12 mouse cellular contexts compared by ENCODE assay signal in the genomic region with DNA sequence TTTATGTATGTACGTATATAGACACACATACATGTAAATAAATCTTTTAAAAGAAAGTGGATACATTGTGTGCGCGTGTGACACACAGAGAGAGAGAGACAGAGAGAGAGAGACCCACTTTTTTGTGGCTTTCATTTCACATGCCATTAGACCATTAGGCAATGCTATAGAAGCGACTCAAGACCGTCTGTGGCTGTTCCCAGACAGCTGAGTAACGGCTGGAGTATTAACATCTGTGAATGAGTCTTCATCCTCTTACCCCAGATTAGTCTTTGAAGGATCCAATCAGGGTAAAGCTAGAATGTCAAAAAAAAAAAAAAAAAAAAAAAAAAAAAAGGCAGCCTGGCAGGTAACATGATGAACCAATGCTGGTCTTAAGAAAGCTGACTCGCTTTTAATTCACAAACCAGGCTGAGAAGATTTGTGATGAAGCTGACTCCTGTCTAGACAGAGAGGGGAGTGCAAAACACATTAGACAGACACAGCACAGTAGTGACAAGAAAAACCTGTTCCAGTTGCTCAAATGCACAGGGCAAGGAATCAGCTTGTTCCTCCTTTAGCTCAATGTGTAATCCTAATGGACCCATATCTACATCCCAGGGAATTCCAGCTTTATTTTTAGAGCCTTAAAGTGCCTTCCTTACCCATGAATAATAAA.
DNase-seq lines count a peak whose midpoint lies in the region; ATAC-seq lines count a peak whose summit lies in the region.
"Had no signal": no experiment of that assay in that cellular context is flagged by ENCODE, and none has a peak within 500 bp of the region (broad histone marks: within the 10 kb centered on the region; RNA-seq: fewer than 3 reads in every experiment).

No protein-coding gene starts in this region.

- 75% methylated on average over 7 of the region's 7 CpGs for WGBS in heart, embryonic 16.5 days
- WGBS in lung, embryonic 16.5 days, result 71% methylated on average over 7 of the region's 7 CpGs
- 63% methylated on average over 7 of the region's 7 CpGs for WGBS in embryonic facial prominence, embryonic 15.5 days
- WGBS in stomach, embryonic 16.5 days, result 58% methylated on average over 7 of the region's 7 CpGs

- peak overlapping the region; percentile 76 for H3K27ac ChIP-seq in heart, embryonic 16.5 days (ENCODE audit: low read length)
- peak overlapping the region; percentile 30; the same call in 1 of the 2 replicates for H3K27ac ChIP-seq in lung, embryonic 16.5 days (ENCODE audit: low read length)
- peak overlapping the region; percentile 45; the same call in 1 of the 2 replicates for H3K27ac ChIP-seq in embryonic facial prominence, embryonic 15.5 days (replicated peaks)
- H3K27ac ChIP-seq in stomach, embryonic 16.5 days (ENCODE audit: low read length), result 0 out of 2 replicates have a peak overlapping the region, but pooled peaks have one; percentile 1

- H3K4me1 ChIP-seq in heart, embryonic 16.5 days (ENCODE audit: control insufficient read depth, insufficient read depth, low read length), result peaks cover 14% of the 10 kb centered on the region
- H3K4me1 ChIP-seq in lung, embryonic 16.5 days (replicated peaks; ENCODE audit: control insufficient read depth, insufficient read depth, low read length), result 0 out of 2 replicates have a peak, but pooled peaks cover 2% of the 10 kb centered on the region
- H3K4me1 ChIP-seq in embryonic facial prominence, embryonic 15.5 days, result peaks cover 12% of the 10 kb centered on the region; the same call in 1 of the 2 replicates
- no peaks in the 10 kb centered on the region for H3K4me1 ChIP-seq in stomach, embryonic 16.5 days (ENCODE audit: control insufficient read depth, insufficient read depth, low read length)

- no peaks in the 10 kb centered on the region for H3K27me3 ChIP-seq in heart, embryonic 16.5 days (ENCODE audit: control insufficient read depth, insufficient read depth, low read length)
- no peaks in the 10 kb centered on the region for H3K27me3 ChIP-seq in lung, embryonic 16.5 days (ENCODE audit: control insufficient read depth, insufficient read depth, low read depth, low read length)
- H3K27me3 ChIP-seq in embryonic facial prominence, embryonic 15.5 days, result no peaks in the 10 kb centered on the region
- H3K27me3 ChIP-seq in stomach, embryonic 16.5 days (ENCODE audit: control insufficient read depth, insufficient read depth, low read length), result no peaks in the 10 kb centered on the region

- 0 out of 2 replicates have a peak, but pooled peaks have one; percentile 24 for ATAC-seq in heart, embryonic 16.5 days (replicated peaks; ENCODE audit: extremely low read depth, insufficient read depth, low FRiP score)
- ATAC-seq in lung, embryonic 16.5 days (ENCODE audit: low read depth), result peak; percentile 79
- no peak for ATAC-seq in embryonic facial prominence, embryonic 15.5 days (ENCODE audit: insufficient number of reproducible peaks, low FRiP score, low TSS enrichment, low read depth)
- peak; percentile 53; the same call in 1 of the 2 replicates for ATAC-seq in stomach, embryonic 16.5 days (ENCODE audit: insufficient read depth, low FRiP score)
- ATAC-seq: hindbrain, embryonic 16.5 days had no signal

- H3K9me3 ChIP-seq in heart, embryonic 16.5 days (replicated peaks; ENCODE audit: control insufficient read depth, low read length), result no peaks in the 10 kb centered on the region
- no peaks in the 10 kb centered on the region for H3K9me3 ChIP-seq in lung, embryonic 16.5 days (ENCODE audit: control insufficient read depth, low read length)
- H3K9me3 ChIP-seq in embryonic facial prominence, embryonic 15.5 days (replicated peaks), result no peaks in the 10 kb centered on the region
- 0 out of 2 replicates have a peak, but pooled peaks cover 3% of the 10 kb centered on the region for H3K9me3 ChIP-seq in stomach, embryonic 16.5 days (replicated peaks; ENCODE audit: control insufficient read depth, low read length)

- H3K4me2 ChIP-seq in heart, embryonic 16.5 days (ENCODE audit: low read depth, low read length), result no peak overlapping the region; the same call in 1 of the 2 replicates
- no peak overlapping the region for H3K4me2 ChIP-seq in lung, embryonic 16.5 days (ENCODE audit: low read depth, low read length)
- H3K4me2 ChIP-seq in embryonic facial prominence, embryonic 15.5 days (replicated peaks), result no peak overlapping the region
- H3K4me2 ChIP-seq in stomach, embryonic 16.5 days (ENCODE audit: low read depth, low read length), result no peak overlapping the region

- H3K36me3 ChIP-seq in heart, embryonic 16.5 days (ENCODE audit: control insufficient read depth, insufficient read depth), result peaks cover 29% of the 10 kb centered on the region
- no peaks in the 10 kb centered on the region for H3K36me3 ChIP-seq in lung, embryonic 16.5 days (ENCODE audit: control insufficient read depth, insufficient read depth, low read length)
- peaks cover 17% of the 10 kb centered on the region for H3K36me3 ChIP-seq in embryonic facial prominence, embryonic 15.5 days
- H3K36me3 ChIP-seq in stomach, embryonic 16.5 days (ENCODE audit: control insufficient read depth, insufficient read depth, low read length), result no peaks in the 10 kb centered on the region

- no peak for DNase-seq in heart, adult 9 months (ENCODE audit: low spot score in 2 of 2)
- no peak for DNase-seq in lung, postnatal 25 days (ENCODE audit: low spot score)
- DNase-seq in left cerebral cortex, adult 8-10 months (ENCODE audit: low spot score in 2 of 2), result no peak
- DNase-seq: cerebellum, adult 11-12 months; kidney, postnatal 36 days; layer of hippocampus, postnatal 36 days; right cerebral cortex, postnatal 25 days had no signal

- no peak overlapping the region for H3K9ac ChIP-seq in heart, embryonic 16.5 days (ENCODE audit: low read length)
- no peak overlapping the region for H3K9ac ChIP-seq in lung, embryonic 16.5 days (ENCODE audit: low read length)
- H3K9ac ChIP-seq in embryonic facial prominence, embryonic 15.5 days, result no peak overlapping the region
- no peak overlapping the region for H3K9ac ChIP-seq in stomach, embryonic 16.5 days (ENCODE audit: low read length)

- no peak overlapping the region for H3K4me3 ChIP-seq in heart, embryonic 16.5 days (ENCODE audit: low read length)
- no peak overlapping the region for H3K4me3 ChIP-seq in lung, embryonic 16.5 days (ENCODE audit: low read length)
- H3K4me3 ChIP-seq in embryonic facial prominence, embryonic 15.5 days (replicated peaks), result no peak overlapping the region
- no peak overlapping the region for H3K4me3 ChIP-seq in stomach, embryonic 16.5 days (replicated peaks; ENCODE audit: low read length)

Comparison
In these comparisons a context has a peak if more than half of its experiments do, and no peak if none do; other contexts are left out.
1. H3K27ac ChIP-seq: peak in every context shown above with its lines; median percentile 76 in heart, embryonic 16.5 days; 45 in embryonic facial prominence, embryonic 15.5 days; 30 in lung, embryonic 16.5 days; 1 in stomach, embryonic 16.5 days.